Mouse (Mus musculus) left cerebral cortex, postnatal 14 days (tissue): ENCODE results near the gene Trabd. TPM values are rescaled to one million over a fixed set of nuclear protein-coding genes. Genes with fewer than 3 reads are reported as not detected.

Experiments
- DNase-seq, 2 experiments: peaks; one replicate each; pipeline ENCODE4 v3.0.0; 2021 to 2022; ENCODE audit warnings: low spot score in 2 of 2, mixed read lengths in 1 of 2
- intact Hi-C: fragments of 180-260 bp; cut with DNase I; formaldehyde crosslinking; loops from one replicate; pipeline ENCODE4 v1.15.1; 2025
- total RNA-seq, 2 experiments: library from RNA; stranded (reverse); gene quantifications; 2 replicates each; pipeline ENCODE4 v1.2.3; 2021

Gene Trabd
- total RNA-seq, 2 experiments from 2014 or later, result 14.0 to 15.9 TPM

- intact Hi-C loops, result no loop called here
- DNase-seq, result no peak
Measured at GRCm38 (mm10) chr15:89118007-89118406, 43.1 kb downstream of the Trabd start.

GRCm38 (mm10) chr15:89122649-89123366 lies 47.9 kb downstream of the Trabd start, which contains the start of gene Tubgcp6:
Gene Tubgcp6 (minus strand): TSS chr15:89123112.
- DNase-seq, result peak; percentile 96
- intact Hi-C loops, result loop anchor here (2.0 kb wide), 1 partner anchor 88 kb away; the partner anchor contains the start of gene Ppp6r2

- peak; percentile 71 to 84 for DNase-seq
- intact Hi-C loops, result loop anchor here (2.0 kb wide), 1 partner anchor 87 kb away; the partner anchor contains the start of gene Ppp6r2
Measured at GRCm38 (mm10) chr15:89123595-89123994, 48.7 kb downstream of the Trabd start.

- no peak for DNase-seq
- intact Hi-C loops, result no loop called here
Measured at GRCm38 (mm10) chr15:89124312-89124711, 49.4 kb downstream of the Trabd start.

- DNase-seq, result no peak
- intact Hi-C loops, result no loop called here
Measured at GRCm38 (mm10) chr15:89125351-89125750, 50.4 kb downstream of the Trabd start.

GRCm38 (mm10) chr15:89126622-89127021 lies 51.7 kb downstream of the Trabd start:
- no peak for DNase-seq
- intact Hi-C loops, result no loop called here

- no peak for DNase-seq
- intact Hi-C loops, result no loop called here
Measured at GRCm38 (mm10) chr15:89127364-89127940, 52.5 kb downstream of the Trabd start.

GRCm38 (mm10) chr15:89128382-89129350 lies 53.7 kb downstream of the Trabd start, which contains the start of gene Hdac10:
Gene Hdac10 (minus strand): TSS chr15:89128700.
- intact Hi-C loops, result no loop called here
- DNase-seq, result peak; percentile 84 to 89

- DNase-seq, result no peak
- intact Hi-C loops, result no loop called here
Measured at GRCm38 (mm10) chr15:89130245-89130644, 55.3 kb downstream of the Trabd start.

GRCm38 (mm10) chr15:89131316-89131715 lies 56.4 kb downstream of the Trabd start:
- DNase-seq, result no peak
- intact Hi-C loops, result no loop called here

Other genes with a start within 250 kb of the Trabd start
- 10 to 100 TPM; 37.3 to 40.4 TPM for gene Pim3, start 212.9 kb upstream of the Trabd start, total RNA-seq
- 1 to 10 TPM in 1 of 2 experiments, under 1 TPM in 1; 0.81 to 1.7 TPM for gene Ttll8, start 120.7 kb upstream of the Trabd start, total RNA-seq
- 100 to 1,000 TPM; 100 to 105 TPM for gene Mlc1, start 96.1 kb upstream of the Trabd start, total RNA-seq
- not detected for gene Mov10l1, start 92.2 kb upstream of the Trabd start, total RNA-seq
- 100 to 1,000 TPM; 101 to 120 TPM for gene Panx2, start 15.4 kb upstream of the Trabd start, total RNA-seq
- 10 to 100 TPM; 18.8 to 20.5 TPM for gene Selenoo, start 14.0 kb downstream of the Trabd start, total RNA-seq
- 10 to 100 TPM; 27.6 to 32.6 TPM for gene Tubgcp6, start 48.0 kb downstream of the Trabd start, total RNA-seq
- gene Hdac10, start 53.6 kb downstream of the Trabd start, total RNA-seq, result 10 to 100 TPM; 12.3 to 13.3 TPM
- 1 to 10 TPM; 6.7 to 8.2 TPM for gene Mapk12, start 65.6 kb downstream of the Trabd start, total RNA-seq
- 10 to 100 TPM; 35.2 to 39.7 TPM for gene Mapk11, start 74.5 kb downstream of the Trabd start, total RNA-seq
- 10 to 100 TPM; 50.7 to 52.0 TPM for gene Plxnb2, start 105.7 kb downstream of the Trabd start, total RNA-seq
- 10 to 100 TPM; 41.3 to 42.7 TPM for gene Dennd6b, start 121.4 kb downstream of the Trabd start, total RNA-seq
- 100 to 1,000 TPM; 154 to 159 TPM for gene Ppp6r2, start 136.4 kb downstream of the Trabd start, total RNA-seq
- gene Sbf1, start 240.2 kb downstream of the Trabd start, total RNA-seq, result 100 to 1,000 TPM; 198 to 204 TPM
- gene Adm2, start 247.6 kb downstream of the Trabd start, total RNA-seq, result not detected